9 mouse cellular contexts compared by ENCODE assay signal in genomic region chr3:153961632-153962389, GRCm38 (mm10). TPM values are rescaled to one million over a fixed set of nuclear protein-coding genes. Genes with fewer than 3 reads are reported as not detected.
DNase-seq lines count a peak whose midpoint lies in the region; ATAC-seq lines count a peak whose summit lies in the region.
"Had no signal": no experiment of that assay in that cellular context is flagged by ENCODE, and none has a peak within 500 bp of the region (broad histone marks: within the 10 kb centered on the region; RNA-seq: fewer than 3 reads in every experiment).

No protein-coding gene starts in this region.

- H3K4me1 ChIP-seq in hindbrain, embryonic 11.5 days (replicated peaks; ENCODE audit: control insufficient read depth, insufficient read depth, low read length), result no peaks in the 10 kb centered on the region
- no peaks in the 10 kb centered on the region for H3K4me1 ChIP-seq in hindbrain, embryonic 14.5 days (replicated peaks; ENCODE audit: control insufficient read depth, insufficient read depth, low read length)
- no peaks in the 10 kb centered on the region for H3K4me1 ChIP-seq in limb, embryonic 10.5 days

- H3K4me2 ChIP-seq in hindbrain, embryonic 11.5 days (replicated peaks; ENCODE audit: low read depth, low read length), result no peak overlapping the region
- H3K4me2 ChIP-seq in hindbrain, embryonic 14.5 days (replicated peaks), result no peak overlapping the region
- H3K4me2 ChIP-seq: neural tube, embryonic 13.5 days had no signal

- H3K36me3 ChIP-seq in hindbrain, embryonic 11.5 days (ENCODE audit: control insufficient read depth, insufficient read depth, low read length), result no peaks in the 10 kb centered on the region
- no peaks in the 10 kb centered on the region for H3K36me3 ChIP-seq in hindbrain, embryonic 14.5 days (replicated peaks; ENCODE audit: control insufficient read depth, insufficient read depth)
- H3K36me3 ChIP-seq in limb, embryonic 10.5 days, result no peaks in the 10 kb centered on the region
- H3K36me3 ChIP-seq: neural tube, embryonic 13.5 days had no signal

- no peak for ATAC-seq in hindbrain, embryonic 11.5 days (ENCODE audit: low FRiP score)
- no peak for ATAC-seq in hindbrain, embryonic 14.5 days (ENCODE audit: low FRiP score)

- H3K9me3 ChIP-seq in hindbrain, embryonic 11.5 days (ENCODE audit: control insufficient read depth, low read length), result no peaks in the 10 kb centered on the region
- H3K9me3 ChIP-seq in hindbrain, embryonic 14.5 days (ENCODE audit: control insufficient read depth, low read length), result no peaks in the 10 kb centered on the region
- H3K9me3 ChIP-seq in limb, embryonic 10.5 days (replicated peaks), result no peaks in the 10 kb centered on the region
- H3K9me3 ChIP-seq: neural tube, embryonic 13.5 days had no signal

- no peak overlapping the region for H3K27ac ChIP-seq in hindbrain, embryonic 11.5 days (ENCODE audit: low read depth, low read length)
- H3K27ac ChIP-seq in hindbrain, embryonic 14.5 days, result no peak overlapping the region
- no peak overlapping the region for H3K27ac ChIP-seq in limb, embryonic 10.5 days
- H3K27ac ChIP-seq: neural tube, embryonic 13.5 days had no signal

- H3K4me3 ChIP-seq in hindbrain, embryonic 11.5 days (ENCODE audit: low read depth, low read length), result no peak overlapping the region
- no peak overlapping the region for H3K4me3 ChIP-seq in hindbrain, embryonic 14.5 days (replicated peaks; ENCODE audit: low read length)
- no peak overlapping the region for H3K4me3 ChIP-seq in limb, embryonic 10.5 days
- H3K4me3 ChIP-seq: neural tube, embryonic 13.5 days had no signal

- H3K9ac ChIP-seq in hindbrain, embryonic 11.5 days (ENCODE audit: low read depth, low read length), result no peak overlapping the region
- no peak overlapping the region for H3K9ac ChIP-seq in hindbrain, embryonic 14.5 days
- H3K9ac ChIP-seq: neural tube, embryonic 13.5 days had no signal

- intact Hi-C loops in gastrocnemius, postnatal 36 days (cut with DNase I), result loop anchor here (2.0 kb wide), 1 partner anchor 265 kb away; no protein-coding TSS in a partner anchor

- peak; percentile 65 for DNase-seq in hindbrain, embryonic 11.5 days (ENCODE audit: low spot score)
- DNase-seq in hindbrain, embryonic 14.5 days (ENCODE audit: low spot score), result no peak
- DNase-seq in 416B (ENCODE audit: low read depth) (peak; percentile 51), MEL-GATA-1-ER (ENCODE audit: extremely low read depth, low read depth) (peak; percentile 24)
- DNase-seq in induced T-regulatory cell, adult 2 months (ENCODE audit: low read depth), result peak; percentile 42
- no peak for DNase-seq in left cerebral cortex, adult 18-20 months (ENCODE audit: low spot score in 2 of 2)
- DNase-seq in gastrocnemius, postnatal 36 days, result no peak
- DNase-seq in limb, embryonic 10.5 days (ENCODE audit: low spot score), result no peak

- H3K27me3 ChIP-seq in hindbrain, embryonic 11.5 days (ENCODE audit: control insufficient read depth, insufficient read depth, low read length), result no peaks in the 10 kb centered on the region
- H3K27me3 ChIP-seq in hindbrain, embryonic 14.5 days (ENCODE audit: control insufficient read depth, insufficient read depth, low read length), result no peaks in the 10 kb centered on the region
- H3K27me3 ChIP-seq in limb, embryonic 10.5 days (ENCODE audit: low read depth, poor library complexity, severe bottlenecking), result no peaks in the 10 kb centered on the region
- H3K27me3 ChIP-seq: neural tube, embryonic 13.5 days had no signal

- WGBS in hindbrain, embryonic 11.5 days, result 73% methylated on average over 6 of the region's 6 CpGs
- 69% methylated on average over 6 of the region's 6 CpGs for WGBS in hindbrain, embryonic 14.5 days
- 73% methylated on average over 6 of the region's 6 CpGs for WGBS in limb, embryonic 10.5 days

RNA-seq across cellular contexts. Expression of gene Slc44a5, which starts 11.4 kb away (rescaled TPM):
- 6.2 and 8.1 TPM in 2 replicates for polyA plus RNA-seq in hindbrain, embryonic 11.5 days (2014; fragmentation: Nextera tagmentation; extraction: Ambion mirVana)
- 11.3 and 14.0 TPM in 2 replicates for polyA plus RNA-seq in hindbrain, embryonic 14.5 days (2014; fragmentation: Nextera tagmentation; extraction: Ambion mirVana)
- total RNA-seq in left cerebral cortex, adult 18-20 months (2021), result 1 to 10 TPM; 7.0 to 8.3 TPM
- total RNA-seq in gastrocnemius, postnatal 36 days (2021), result under 1 TPM; 0.05 to 0.10 TPM
- polyA plus RNA-seq in limb, embryonic 10.5 days (2016; fragmentation: Nextera tagmentation; extraction: Ambion mirVana), result 0.08 and 0.09 TPM in 2 replicates

RNA-seq across cellular contexts. Expression of gene Acadm, which starts 17.4 kb away (rescaled TPM):
- polyA plus RNA-seq in hindbrain, embryonic 11.5 days (2014; fragmentation: Nextera tagmentation; extraction: Ambion mirVana), result 55.0 and 63.6 TPM in 2 replicates
- polyA plus RNA-seq in hindbrain, embryonic 14.5 days (2014; fragmentation: Nextera tagmentation; extraction: Ambion mirVana), result 62.6 and 69.6 TPM in 2 replicates
- 10 to 100 TPM; 39.9 to 41.1 TPM for total RNA-seq in left cerebral cortex, adult 18-20 months (2021)
- total RNA-seq in gastrocnemius, postnatal 36 days (2021), result 100 to 1,000 TPM; 302 to 349 TPM
- polyA plus RNA-seq in limb, embryonic 10.5 days (2016; fragmentation: Nextera tagmentation; extraction: Ambion mirVana), result 30.7 and 35.3 TPM in 2 replicates

RNA-seq across cellular contexts. Expression of gene Rabggtb, which starts 49.0 kb away (rescaled TPM):
- polyA plus RNA-seq in hindbrain, embryonic 11.5 days (2014; fragmentation: Nextera tagmentation; extraction: Ambion mirVana), result 41.8 and 43.6 TPM in 2 replicates
- 54.8 and 58.4 TPM in 2 replicates for polyA plus RNA-seq in hindbrain, embryonic 14.5 days (2014; fragmentation: Nextera tagmentation; extraction: Ambion mirVana)
- 10 to 100 TPM; 69.3 to 71.3 TPM for total RNA-seq in left cerebral cortex, adult 18-20 months (2021)
- 10 to 100 TPM; 60.2 to 63.7 TPM for total RNA-seq in gastrocnemius, postnatal 36 days (2021)
- 47.2 and 50.7 TPM in 2 replicates for polyA plus RNA-seq in limb, embryonic 10.5 days (2016; fragmentation: Nextera tagmentation; extraction: Ambion mirVana)

RNA-seq across cellular contexts. Expression of gene Msh4, which starts 55.9 kb away (rescaled TPM):
- 0.05 and 0.08 TPM in 2 replicates for polyA plus RNA-seq in hindbrain, embryonic 11.5 days (2014; fragmentation: Nextera tagmentation; extraction: Ambion mirVana)
- 0.32 TPM in 1 of 2 replicates, not detected in the other for polyA plus RNA-seq in hindbrain, embryonic 14.5 days (2014; fragmentation: Nextera tagmentation; extraction: Ambion mirVana)
- under 1 TPM; 0.14 to 0.28 TPM for total RNA-seq in left cerebral cortex, adult 18-20 months (2021)
- total RNA-seq in gastrocnemius, postnatal 36 days (2021), result not detected
- 0.05 and 0.06 TPM in 2 replicates for polyA plus RNA-seq in limb, embryonic 10.5 days (2016; fragmentation: Nextera tagmentation; extraction: Ambion mirVana)

Comparison
In these comparisons a context has a peak if more than half of its experiments do, and no peak if none do; other contexts are left out.
1. DNase-seq: peak in hindbrain, embryonic 11.5 days (single experiment), 416B (single experiment), MEL-GATA-1-ER (single experiment) and induced T-regulatory cell, adult 2 months (single experiment); none in hindbrain, embryonic 14.5 days (single experiment), left cerebral cortex, adult 18-20 months (0 of 2), gastrocnemius, postnatal 36 days (0 of 2) and limb, embryonic 10.5 days (single experiment).